Mouse (Mus musculus): ENCODE results near the gene Wdtc1. TPM values are rescaled to one million over a fixed set of nuclear protein-coding genes. Genes with fewer than 3 reads are reported as not detected.

The Wdtc1 gene
- polyA plus RNA-seq, 1 experiment from 2014 or later = 21.8 TPM

DNA sequence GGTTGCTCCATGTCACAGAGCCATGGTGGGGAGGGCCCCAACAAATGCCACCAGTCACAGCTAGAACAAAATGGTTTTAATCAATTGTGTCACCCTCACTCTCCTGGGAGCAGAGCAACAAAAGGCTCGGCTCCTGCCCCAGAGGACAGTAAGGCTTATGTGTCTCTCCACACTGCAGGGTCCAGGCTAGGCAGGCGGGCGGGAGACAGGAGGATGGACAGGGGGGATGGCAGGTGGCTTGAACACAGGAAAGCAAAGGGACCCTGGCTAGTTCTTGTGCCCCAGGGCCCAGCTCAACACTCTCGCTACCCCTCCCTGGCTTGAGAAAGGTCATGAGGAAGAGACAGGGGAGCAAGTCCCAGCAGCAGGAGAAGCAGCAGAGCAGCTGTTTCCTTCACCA is 60.9 kb downstream of the Wdtc1 start:
- H3K27me3 ChIP-seq = peaks cover 6% of the 10 kb centered on the region; the same call in 1 of the 2 replicates
- no peaks in the 10 kb centered on the region for H3K9me3 ChIP-seq
- 54% methylated on average over 4 of the region's 4 CpGs for WGBS
- H3K27ac ChIP-seq = peak overlapping the region; percentile 52
- H3K9ac ChIP-seq (replicated peaks) = no peak overlapping the region; the same call in 1 of the 2 replicates
- H3K4me3 ChIP-seq (replicated peaks) = no peak overlapping the region
- peaks cover 38% of the 10 kb centered on the region for H3K36me3 ChIP-seq
- H3K4me2 ChIP-seq (replicated peaks) = no peak overlapping the region
- 0 out of 2 replicates have a peak, but pooled peaks have one; percentile 51 for ATAC-seq
- H3K4me1 ChIP-seq (replicated peaks) = peaks cover 27% of the 10 kb centered on the region

DNA sequence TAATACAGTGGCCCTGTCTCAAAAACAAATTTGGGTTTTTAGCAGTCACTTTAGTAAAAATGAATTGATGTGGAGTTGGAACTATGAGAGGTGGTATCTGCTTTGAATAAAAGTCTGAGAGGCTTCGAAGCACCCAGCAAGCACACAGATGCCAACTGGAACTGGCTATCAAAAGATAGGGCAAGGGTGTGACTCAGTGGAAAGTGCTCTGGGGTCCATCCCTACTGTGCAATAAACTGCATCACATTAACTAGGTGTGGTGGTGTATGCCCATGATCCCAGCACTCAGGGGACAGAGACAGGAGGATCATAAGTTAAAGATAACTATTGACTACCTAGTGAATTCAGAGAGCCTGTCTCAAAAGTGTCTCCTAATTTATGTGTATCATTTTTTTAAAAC is 62.0 kb downstream of the Wdtc1 start:
- no peak for ATAC-seq
- H3K27me3 ChIP-seq = peaks cover 6% of the 10 kb centered on the region; the same call in 1 of the 2 replicates
- H3K4me3 ChIP-seq (replicated peaks) = no peak overlapping the region
- H3K9me3 ChIP-seq = no peaks in the 10 kb centered on the region
- H3K9ac ChIP-seq (replicated peaks) = no peak overlapping the region
- WGBS = 97% methylated on average over 1 of the region's 1 CpGs
- H3K27ac ChIP-seq = no peak overlapping the region
- H3K4me2 ChIP-seq (replicated peaks) = no peak overlapping the region
- peaks cover 26% of the 10 kb centered on the region for H3K36me3 ChIP-seq
- H3K4me1 ChIP-seq (replicated peaks) = peaks cover 24% of the 10 kb centered on the region

DNA sequence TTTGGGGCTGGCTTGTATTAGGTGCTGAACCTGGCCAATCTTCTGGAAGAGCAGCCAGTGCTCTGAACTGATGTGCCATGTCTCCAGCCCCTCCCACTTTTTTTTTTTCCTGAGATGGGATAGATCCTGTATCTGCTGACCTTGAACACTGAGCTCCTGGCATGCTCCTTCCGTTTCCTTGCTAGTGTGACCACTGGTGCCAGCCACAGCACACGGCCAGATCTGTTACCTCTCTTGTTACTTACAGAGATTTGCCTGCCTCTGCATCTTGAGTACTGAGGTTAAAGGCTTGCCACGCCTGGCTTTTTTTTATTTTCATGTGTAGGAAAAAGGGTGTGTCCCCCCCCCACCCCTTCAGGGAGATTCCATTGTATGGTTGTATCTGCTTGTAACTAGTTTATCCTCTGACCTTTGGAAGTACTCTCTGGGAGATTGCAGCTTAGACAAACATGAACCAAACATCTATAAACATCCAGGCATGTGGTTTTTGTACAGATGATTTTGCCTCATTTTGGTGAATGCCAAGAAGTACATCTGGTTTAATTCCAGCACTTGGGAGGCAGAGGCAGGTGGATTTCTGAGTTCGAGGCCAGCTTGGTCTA is 66.7 kb downstream of the Wdtc1 start:
- Histone ChIP-seq H3K9ac (replicated peaks) (no peak overlapping the region), H3K4me3 (replicated peaks) (no peak overlapping the region), H3K36me3 (no peaks in the 10 kb centered on the region), H3K4me2 (replicated peaks) (no peak overlapping the region), H3K9me3 (no peaks in the 10 kb centered on the region), H3K27ac (no peak overlapping the region), H3K27me3 (no peaks in the 10 kb centered on the region), H3K4me1 (replicated peaks) (peaks cover 16% of the 10 kb centered on the region)
- no peak for ATAC-seq
- 89% methylated on average over 4 of the region's 4 CpGs for WGBS

DNA sequence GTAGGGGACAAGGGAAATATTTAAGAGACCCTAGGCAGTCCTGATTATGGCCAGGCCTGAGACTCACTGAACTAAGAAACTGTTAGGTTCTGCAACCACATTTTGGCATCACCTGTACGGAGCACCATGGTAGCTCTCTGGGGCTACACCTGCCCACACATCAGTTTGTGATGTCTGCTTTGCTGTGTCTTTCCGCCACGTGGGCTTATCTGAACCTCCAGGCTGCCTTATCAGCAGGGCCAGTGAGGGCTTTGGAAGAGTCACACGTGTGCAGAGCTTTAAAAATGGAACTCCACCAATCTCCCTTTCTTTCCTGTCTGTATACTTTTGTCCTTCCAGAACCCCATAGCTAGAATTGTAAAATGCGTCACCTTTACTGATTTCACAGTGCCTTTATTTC is 67.3 kb downstream of the Wdtc1 start:
- H3K9ac ChIP-seq (replicated peaks) = no peak overlapping the region
- peaks cover 19% of the 10 kb centered on the region for H3K4me1 ChIP-seq (replicated peaks)
- no peak for ATAC-seq
- no peaks in the 10 kb centered on the region for H3K9me3 ChIP-seq
- WGBS = 81% methylated on average over 5 of the region's 5 CpGs
- H3K27me3 ChIP-seq = no peaks in the 10 kb centered on the region
- H3K27ac ChIP-seq = no peak overlapping the region
- H3K4me3 ChIP-seq (replicated peaks) = no peak overlapping the region
- no peak overlapping the region for H3K4me2 ChIP-seq (replicated peaks)
- H3K36me3 ChIP-seq = no peaks in the 10 kb centered on the region

DNA sequence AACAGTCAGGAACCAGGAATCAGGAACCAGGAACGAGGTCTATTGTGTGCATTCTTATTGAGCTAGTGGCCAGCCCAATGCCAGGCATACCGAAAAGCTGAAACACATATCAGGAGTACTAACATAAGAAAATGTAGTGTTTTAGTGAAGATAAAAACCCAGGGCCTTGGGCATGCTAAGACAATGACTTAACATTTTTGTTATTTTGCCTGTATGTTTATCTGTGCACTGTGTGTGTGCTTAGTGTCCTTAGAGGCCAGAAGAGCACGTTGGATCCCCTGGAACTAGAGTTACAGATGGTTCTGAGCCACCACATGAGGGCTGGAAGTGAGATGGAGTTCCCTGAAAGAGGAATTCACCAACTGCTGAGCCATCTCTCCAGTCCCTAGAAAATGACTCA is 68.0 kb downstream of the Wdtc1 start:
- no peak for ATAC-seq
- H3K9me3 ChIP-seq = no peaks in the 10 kb centered on the region
- peaks cover 21% of the 10 kb centered on the region for H3K4me1 ChIP-seq (replicated peaks)
- no peak overlapping the region for H3K4me3 ChIP-seq (replicated peaks)
- no peak overlapping the region for H3K27ac ChIP-seq
- no peaks in the 10 kb centered on the region for H3K27me3 ChIP-seq
- H3K9ac ChIP-seq (replicated peaks) = no peak overlapping the region
- no peaks in the 10 kb centered on the region for H3K36me3 ChIP-seq
- H3K4me2 ChIP-seq (replicated peaks) = no peak overlapping the region
- WGBS = 77% methylated on average over 3 of the region's 3 CpGs

GRCm38 (mm10) chr4:133282656-133283055 is 70.6 kb downstream of the Wdtc1 start:
- no peak for ATAC-seq
- Histone ChIP-seq H3K9me3 (no peaks in the 10 kb centered on the region), H3K4me2 (replicated peaks) (no peak overlapping the region), H3K36me3 (no peaks in the 10 kb centered on the region), H3K9ac (replicated peaks) (no peak overlapping the region), H3K4me1 (replicated peaks) (peaks cover 25% of the 10 kb centered on the region), H3K27me3 (no peaks in the 10 kb centered on the region), H3K27ac (peak overlapping the region; percentile 63), H3K4me3 (replicated peaks) (no peak overlapping the region)
- WGBS = 30% methylated on average over 4 of the region's 4 CpGs

GRCm38 (mm10) chr4:133281951-133282481 is 71.3 kb downstream of the Wdtc1 start:
- ATAC-seq = peak; percentile 51; the same call in 1 of the 2 replicates
- Histone ChIP-seq H3K27me3 (no peaks in the 10 kb centered on the region), H3K4me2 (replicated peaks) (no peak overlapping the region), H3K9me3 (no peaks in the 10 kb centered on the region), H3K4me3 (replicated peaks) (no peak overlapping the region), H3K36me3 (no peaks in the 10 kb centered on the region), H3K27ac (peak overlapping the region; percentile 63), H3K9ac (replicated peaks) (no peak overlapping the region), H3K4me1 (replicated peaks) (peaks cover 25% of the 10 kb centered on the region)
- 34% methylated on average over 5 of the region's 5 CpGs for WGBS

DNA sequence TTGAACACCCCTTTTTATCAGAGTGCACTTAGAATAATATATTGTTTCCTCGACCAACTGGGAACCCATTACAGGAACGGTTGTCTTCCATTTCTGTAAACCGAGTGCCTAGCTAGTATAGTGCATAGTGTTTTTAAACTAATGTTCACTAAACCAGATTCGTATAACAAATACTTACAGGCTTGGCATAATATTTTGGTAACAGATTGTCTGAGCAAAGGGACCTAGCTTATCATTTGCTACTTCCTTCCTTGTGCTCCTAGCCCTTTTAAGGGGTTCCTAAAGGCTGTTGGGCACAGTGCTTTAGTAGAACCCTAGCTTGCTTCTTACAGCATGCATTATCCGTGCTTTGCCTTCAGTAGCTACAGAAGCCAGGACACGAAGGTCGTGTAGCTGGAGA is 71.8 kb downstream of the Wdtc1 start:
- H3K36me3 ChIP-seq = no peaks in the 10 kb centered on the region
- ATAC-seq = no peak
- no peak overlapping the region for H3K4me3 ChIP-seq (replicated peaks)
- WGBS = 49% methylated on average over 7 of the region's 7 CpGs
- H3K4me1 ChIP-seq (replicated peaks) = peaks cover 28% of the 10 kb centered on the region
- H3K27me3 ChIP-seq = no peaks in the 10 kb centered on the region
- H3K4me2 ChIP-seq (replicated peaks) = no peak overlapping the region
- H3K9me3 ChIP-seq = no peaks in the 10 kb centered on the region
- H3K27ac ChIP-seq = peak overlapping the region; percentile 63
- no peak overlapping the region for H3K9ac ChIP-seq (replicated peaks)

DNA sequence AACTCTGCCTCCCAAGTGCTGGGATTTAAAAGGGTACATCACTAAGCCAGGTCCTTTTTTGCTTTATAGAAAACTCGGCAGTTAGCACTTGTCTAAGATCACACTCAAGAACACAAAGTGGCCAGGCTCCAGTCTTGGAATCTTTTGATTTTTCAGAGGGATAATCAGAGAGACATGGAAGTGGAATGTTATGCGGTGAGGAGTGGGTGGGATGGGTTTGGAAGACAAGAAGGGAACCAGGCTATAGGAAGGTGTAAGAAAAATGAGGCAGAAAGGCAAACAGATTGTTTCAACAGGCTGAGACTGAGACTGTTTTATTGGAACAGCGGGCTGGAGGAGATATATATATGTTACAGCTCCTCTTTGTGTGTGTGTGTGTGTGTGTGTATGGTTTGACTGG is 74.8 kb downstream of the Wdtc1 start:
- H3K4me1 ChIP-seq (replicated peaks) = peaks cover 46% of the 10 kb centered on the region
- 86% methylated on average over 3 of the region's 3 CpGs for WGBS
- no peaks in the 10 kb centered on the region for H3K36me3 ChIP-seq
- ATAC-seq = no peak
- H3K27ac ChIP-seq = peak overlapping the region; percentile 90
- no peak overlapping the region for H3K4me3 ChIP-seq (replicated peaks)
- no peaks in the 10 kb centered on the region for H3K9me3 ChIP-seq
- H3K9ac ChIP-seq (replicated peaks) = no peak overlapping the region
- no peaks in the 10 kb centered on the region for H3K27me3 ChIP-seq
- H3K4me2 ChIP-seq (replicated peaks) = peak overlapping the region; percentile 73

GRCm38 (mm10) chr4:133278067-133278466 is 75.2 kb downstream of the Wdtc1 start:
- H3K27ac ChIP-seq = peak overlapping the region; percentile 90
- ATAC-seq = peak; percentile 41; the same call in 1 of the 2 replicates
- peak overlapping the region; percentile 88 for H3K9ac ChIP-seq (replicated peaks)
- H3K9me3 ChIP-seq = no peaks in the 10 kb centered on the region
- peak overlapping the region; percentile 80 for H3K4me3 ChIP-seq (replicated peaks)
- peaks cover 45% of the 10 kb centered on the region for H3K4me1 ChIP-seq (replicated peaks)
- WGBS = 30% methylated on average over 6 of the region's 6 CpGs
- H3K4me2 ChIP-seq (replicated peaks) = peak overlapping the region; percentile 73
- H3K36me3 ChIP-seq = no peaks in the 10 kb centered on the region
- no peaks in the 10 kb centered on the region for H3K27me3 ChIP-seq

- peak within 1 kb of the TSS; percentile 88 for H3K9ac ChIP-seq (replicated peaks)
- peak within 1 kb of the TSS; percentile 73 for H3K4me2 ChIP-seq (replicated peaks)
- no peaks in the 10 kb centered on the region for H3K27me3 ChIP-seq
- peak within 1 kb of the TSS; percentile 90 for H3K27ac ChIP-seq
- no peaks in the 10 kb centered on the region for H3K9me3 ChIP-seq
- peaks cover 38% of the 10 kb centered on the region for H3K4me1 ChIP-seq (replicated peaks)
- under 1% methylated on average over 73 of the region's 73 CpGs for WGBS
- H3K36me3 ChIP-seq = no peaks in the 10 kb centered on the region
- peak within 1 kb of the TSS; percentile 80 for H3K4me3 ChIP-seq (replicated peaks)
- ATAC-seq = peak; percentile 93
These were observed 75.9 kb downstream of the Wdtc1 start, which contains the start of gene Tmem222 for GRCm38 (mm10) chr4:133277104-133278026. Gene Tmem222 (minus strand): TSS chr4:133277792.

DNA sequence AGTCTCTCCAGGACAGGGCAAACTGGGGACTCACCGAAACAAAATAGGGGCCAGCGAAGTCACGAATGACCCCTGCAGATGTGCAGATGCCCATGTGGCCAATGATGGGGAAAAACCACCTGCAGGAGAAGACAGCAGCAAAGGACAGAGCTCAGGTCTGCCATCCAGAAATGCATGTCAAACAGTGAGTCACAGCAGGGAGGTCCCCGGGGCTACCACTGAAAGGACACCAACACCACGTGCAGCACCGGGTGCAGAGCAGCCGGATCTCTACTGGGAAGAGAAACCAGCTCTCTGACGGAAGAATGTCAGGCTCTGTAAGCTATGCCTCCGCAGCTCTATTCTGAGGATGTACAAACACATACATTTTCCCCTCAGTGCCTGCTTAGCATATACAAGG is 82.4 kb downstream of the Wdtc1 start:
- no peaks in the 10 kb centered on the region for H3K9me3 ChIP-seq
- H3K4me1 ChIP-seq (replicated peaks) = peaks cover 12% of the 10 kb centered on the region
- no peaks in the 10 kb centered on the region for H3K27me3 ChIP-seq
- ATAC-seq = no peak
- H3K27ac ChIP-seq = no peak overlapping the region
- H3K36me3 ChIP-seq = peaks cover 51% of the 10 kb centered on the region
- no peak overlapping the region for H3K9ac ChIP-seq (replicated peaks)
- WGBS = 91% methylated on average over 9 of the region's 9 CpGs
- no peak overlapping the region for H3K4me3 ChIP-seq (replicated peaks)
- H3K4me2 ChIP-seq (replicated peaks) = no peak overlapping the region
